9 mouse cellular contexts compared by ENCODE assay signal in the genomic region with DNA sequence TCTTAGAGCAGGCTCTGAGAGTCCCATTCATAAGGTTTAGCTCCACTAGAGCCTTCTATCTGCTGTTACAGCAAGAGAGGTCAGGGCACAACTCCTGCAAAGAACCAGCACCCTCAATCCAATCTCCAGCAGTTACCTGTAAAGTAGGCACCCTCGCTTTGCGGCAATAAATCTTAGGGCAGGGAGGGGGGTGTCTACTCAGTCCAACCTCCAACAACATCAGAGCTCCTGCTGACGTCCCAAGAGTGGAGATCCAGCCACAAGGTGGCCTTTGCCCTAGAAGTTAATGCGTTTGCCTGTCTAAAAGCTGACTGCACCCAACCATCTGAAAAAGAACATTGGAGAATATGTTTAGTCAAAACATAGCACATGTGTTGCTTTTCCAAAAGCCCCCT. TPM values are rescaled to one million over a fixed set of nuclear protein-coding genes. Genes with fewer than 3 reads are reported as not detected.
DNase-seq lines count a peak whose midpoint lies in the region; ATAC-seq and TF ChIP-seq lines count a peak whose summit lies in the region.
"Had no signal": no experiment of that assay in that cellular context is flagged by ENCODE, and none has a peak within 500 bp of the region (broad histone marks: within the 10 kb centered on the region; RNA-seq: fewer than 3 reads in every experiment).

No protein-coding gene starts in this region.

- no peak for TF ChIP-seq POLR2A in kidney, adult 2 months (IDR thresholded peaks at IDR 0.05; ENCODE audit: low read depth, low read length)

- 38% methylated on average over 4 of the region's 4 CpGs for WGBS in kidney, adult 2 months
- 60% methylated on average over 4 of the region's 4 CpGs for WGBS in forebrain, embryonic 13.5 days

- no peaks in the 10 kb centered on the region for H3K27me3 ChIP-seq in kidney, adult 2 months (replicated peaks; ENCODE audit: control insufficient read depth, insufficient read depth, low read length)
- 0 out of 2 replicates have a peak, but pooled peaks cover 4% of the 10 kb centered on the region for H3K27me3 ChIP-seq in forebrain, embryonic 13.5 days
- H3K27me3 ChIP-seq: Patski had no signal

- peak overlapping the region; percentile 93 for H3K4me2 ChIP-seq in forebrain, embryonic 13.5 days

- peak; percentile 26 for DNase-seq in kidney, adult 2 months
- no peak for DNase-seq in kidney, postnatal 36 days
- DNase-seq in cerebellum, adult 9-11 months, result no peak
- DNase-seq in right cerebral cortex, postnatal 25 days, result no peak
- DNase-seq in cerebellum, postnatal 14 days, result no peak

- H3K4me1 ChIP-seq in kidney, adult 2 months (ENCODE audit: control insufficient read depth, insufficient read depth, low read length), result no peaks in the 10 kb centered on the region; the same call in 1 of the 2 replicates
- H3K4me1 ChIP-seq in forebrain, embryonic 13.5 days, result peaks cover 38% of the 10 kb centered on the region

- TF ChIP-seq CTCF in kidney, adult 2 months (conservative IDR thresholded peaks at IDR 0.05; ENCODE audit: insufficient read depth, insufficient read length, low read depth, low read length), result no peak

- no peak overlapping the region for H3K4me3 ChIP-seq in kidney, adult 2 months (ENCODE audit: insufficient read depth, low read depth, low read length)
- peak overlapping the region; percentile 70 for H3K4me3 ChIP-seq in forebrain, embryonic 13.5 days

- H3K9me3 ChIP-seq in forebrain, embryonic 13.5 days (replicated peaks), result no peaks in the 10 kb centered on the region

- H3K36me3 ChIP-seq in kidney, adult 2 months (ENCODE audit: control insufficient read depth, insufficient read depth, low read length), result no peaks in the 10 kb centered on the region
- H3K36me3 ChIP-seq in forebrain, embryonic 13.5 days (ENCODE audit: poor library complexity, severe bottlenecking), result no peaks in the 10 kb centered on the region

- H3K9ac ChIP-seq in forebrain, embryonic 13.5 days, result peak overlapping the region; percentile 75

- no peak overlapping the region for H3K27ac ChIP-seq in kidney, adult 2 months (ENCODE audit: insufficient read depth, low read depth, low read length)
- H3K27ac ChIP-seq in forebrain, embryonic 13.5 days, result peak overlapping the region; percentile 57

- peak; percentile 12 for ATAC-seq in CD4-positive, CD25-positive, alpha-beta regulatory T cell, adult 4 months
- ATAC-seq in forebrain, embryonic 13.5 days, result no peak
- ATAC-seq in megakaryocyte progenitor cell, adult 5-6 weeks (replicated peaks; ENCODE audit: poor library complexity), result 0 out of 2 replicates have a peak, but pooled peaks have one; percentile 22
- ATAC-seq: Patski had no signal

RNA-seq across cellular contexts. Expression of a gene that starts 58.2 kb away (rescaled TPM):
- 1.4 and 3.7 TPM in 2 replicates for polyA plus RNA-seq in kidney, adult 2 months (2012; rRNA removed)
- polyA plus RNA-seq in CD4-positive, CD25-positive, alpha-beta regulatory T cell, adult 4 months (2017; shearing (Covaris generic)), result 100 to 1,000 TPM; 228 to 281 TPM
- polyA plus RNA-seq in forebrain, embryonic 13.5 days (2015; fragmentation: Nextera tagmentation; extraction: Ambion mirVana), result 15.8 and 20.0 TPM in 2 replicates
- 37.6 and 50.4 TPM in 2 replicates for total RNA-seq in megakaryocyte progenitor cell, adult 5-6 weeks (2015)
- 24.0 and 28.9 TPM in 2 replicates for total RNA-seq in megakaryocyte progenitor cell, adult 5-6 weeks (2017)

Comparison
In these comparisons a context has a peak if more than half of its experiments do, and no peak if none do; other contexts are left out.
1. RNA of a gene that starts 58.2 kb away (polyA plus RNA-seq): 228 to 281 TPM in CD4-positive, CD25-positive, alpha-beta regulatory T cell, adult 4 months; 15.8 to 20.0 TPM in forebrain, embryonic 13.5 days and 1.4 to 3.7 TPM in kidney, adult 2 months; every median in the first group is over 10 times any median in the second.